Mouse (Mus musculus): ENCODE measurements around the gene Tmem167. TPM values are rescaled to one million over a fixed set of nuclear protein-coding genes. Genes with fewer than 3 reads are reported as not detected.

The Tmem167 gene
- polyA plus RNA-seq, 1 experiment from 2014 or later = 55.7 TPM

DNA sequence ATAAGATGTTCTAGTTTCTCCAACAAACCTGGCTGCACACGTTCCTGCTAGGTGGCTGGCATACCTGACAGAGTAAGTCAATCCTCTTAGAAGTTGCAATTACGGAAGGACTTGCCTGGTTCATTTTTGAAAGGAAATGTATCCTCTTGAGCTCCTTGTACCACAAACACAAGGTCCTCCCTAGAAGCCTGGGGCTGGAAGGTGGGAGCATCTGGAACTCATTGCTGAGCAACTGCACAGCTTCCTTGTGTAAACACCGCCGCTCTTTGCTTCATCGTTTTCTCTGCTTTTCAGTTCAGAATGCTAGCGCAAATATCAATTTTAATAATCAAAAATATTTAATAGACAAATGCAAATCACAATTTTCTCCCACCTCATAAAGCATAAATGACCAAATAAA lies 102.9 kb downstream of the Tmem167 start:
- ATAC-seq = no peak
- no peaks in the 10 kb centered on the region for H3K36me3 ChIP-seq
- H3K27me3 ChIP-seq (replicated peaks) = no peaks in the 10 kb centered on the region
- no peak overlapping the region for H3K4me3 ChIP-seq (replicated peaks)
- H3K9ac ChIP-seq = no peak overlapping the region
- H3K4me2 ChIP-seq (replicated peaks) = no peak overlapping the region
- H3K9me3 ChIP-seq = no peaks in the 10 kb centered on the region
- H3K4me1 ChIP-seq (replicated peaks) = no peaks in the 10 kb centered on the region
- 53% methylated on average over 6 of the region's 6 CpGs for WGBS
- H3K27ac ChIP-seq = no peak overlapping the region

Other genes starting within 250 kb of the Tmem167 start
- gene Xrcc4, start 485 bp downstream of the Tmem167 start, polyA plus RNA-seq (2015; fragmentation: Nextera tagmentation; extraction: Ambion mirVana) = 12.1 and 15.2 TPM in 2 replicates

Measured in intestine, embryonic 15.5 days (tissue).